Mouse (Mus musculus) testis, adult 2 months (tissue): ENCODE measurements around the gene Timeless. TPM values are rescaled to one million over a fixed set of nuclear protein-coding genes. Genes with fewer than 3 reads are reported as not detected.

ENCODE experiments used
- H3K27ac ChIP-seq: fragments of 200-500 bp; 2 replicates; pipeline ENCODE4 v1.5.1; 2012; ENCODE audit warnings: low read depth, low read length; ENCODE audit not compliant: control insufficient read depth, insufficient read depth
- H3K27me3 ChIP-seq: fragments of 200-500 bp; 2 replicates; pipeline ENCODE4 v1.6.1; 2012; ENCODE audit warnings: mild to moderate bottlenecking, low read length, moderate library complexity; ENCODE audit not compliant: control insufficient read depth, insufficient read depth
- H3K36me3 ChIP-seq: fragments of 200-500 bp; 2 replicates; pipeline ENCODE4 v1.6.1; 2012; ENCODE audit warnings: mild to moderate bottlenecking, low read length; ENCODE audit not compliant: control insufficient read depth, insufficient read depth
- H3K4me1 ChIP-seq: fragments of 200-500 bp; 2 replicates; pipeline ENCODE4 v1.6.1; 2012; ENCODE audit warnings: low read length; ENCODE audit not compliant: control insufficient read depth, insufficient read depth
- H3K4me3 ChIP-seq: fragments of 200-500 bp; 2 replicates; pipeline ENCODE4 v1.5.1; 2012; ENCODE audit warnings: low read depth, mild to moderate bottlenecking, low read length, moderate library complexity, mixed read lengths; ENCODE audit not compliant: control insufficient read depth
- CTCF ChIP-seq: fragments of 200-500 bp; IDR thresholded peaks from 2 replicates; pipeline ENCODE4 v1.5.1; 2012; ENCODE audit warnings: low read depth, mild to moderate bottlenecking, inconsistent platforms, low read length, moderate library complexity; ENCODE audit not compliant: control insufficient read depth, insufficient read depth, insufficient replicate concordance
- POLR2A ChIP-seq: fragments of 200-500 bp; IDR thresholded peaks from 2 replicates; pipeline ENCODE4 v1.6.1; 2012; ENCODE audit warnings: low read depth, mild to moderate bottlenecking, inconsistent platforms, low read length, moderate library complexity; ENCODE audit not compliant: control insufficient read depth
- polyA plus RNA-seq: library from polyadenylated mRNA; depleted of rRNA; stranded (reverse); fragments of >200 nt; gene quantifications from 2 replicates; pipeline ENCODE4 v1.2.3, GENCODE M21; 2012; rRNA removed

Timeless gene
- polyA plus RNA-seq, 1 experiment, result 4.4 TPM

- Histone ChIP-seq H3K4me3 (no peak overlapping the region), H3K27ac (no peak overlapping the region), H3K36me3 (no peaks in the 10 kb centered on the region), H3K4me1 (peaks cover 5% of the 10 kb centered on the region), H3K27me3 (no peaks in the 10 kb centered on the region)
- TF ChIP-seq CTCF (no peak), POLR2A (no peak)
Observed at GRCm38 (mm10) chr10:128297221-128297620, 65.4 kb downstream of the Timeless start.

GRCm38 (mm10) chr10:128297622-128298021, 65.8 kb downstream of the Timeless start:
- Histone ChIP-seq H3K27ac (no peak overlapping the region), H3K27me3 (no peaks in the 10 kb centered on the region), H3K4me1 (peaks cover 7% of the 10 kb centered on the region), H3K36me3 (no peaks in the 10 kb centered on the region), H3K4me3 (no peak overlapping the region)
- no peak for TF ChIP-seq CTCF
- no peak for TF ChIP-seq POLR2A

GRCm38 (mm10) chr10:128298243-128298642, 66.4 kb downstream of the Timeless start:
- no peak for TF ChIP-seq POLR2A
- TF ChIP-seq CTCF, result no peak
- H3K4me3 ChIP-seq, result no peak overlapping the region

GRCm38 (mm10) chr10:128298702-128299171, 66.9 kb downstream of the Timeless start, which contains the start of gene Il23a:
Gene Il23a, minus strand, starts transcription at chr10:128298752.
- Histone ChIP-seq H3K4me3 (no peak within 1 kb of the TSS), H3K27me3 (no peaks in the 10 kb centered on the region), H3K27ac (no peak within 1 kb of the TSS), H3K36me3 (no peaks in the 10 kb centered on the region), H3K4me1 (peaks cover 8% of the 10 kb centered on the region)
- TF ChIP-seq POLR2A (no peak), CTCF (no peak)

More at GRCm38 (mm10) chr10:128298243-128298642, 66.4 kb downstream of the Timeless start:
- Histone ChIP-seq H3K27ac (no peak overlapping the region), H3K36me3 (no peaks in the 10 kb centered on the region), H3K4me1 (peaks cover 7% of the 10 kb centered on the region), H3K27me3 (no peaks in the 10 kb centered on the region)

- Histone ChIP-seq H3K36me3 (no peaks in the 10 kb centered on the region), H3K27ac (peak overlapping the region; percentile 83), H3K4me3 (peak overlapping the region; percentile 96), H3K27me3 (no peaks in the 10 kb centered on the region), H3K4me1 (peaks cover 14% of the 10 kb centered on the region)
- TF ChIP-seq CTCF (no peak), POLR2A (no peak)
Observed at GRCm38 (mm10) chr10:128302357-128302756, 70.5 kb downstream of the Timeless start.

Other genes with a start within 250 kb of the Timeless start
- not detected in 2 replicates for gene Hsd17b6, start 224.5 kb upstream of the Timeless start, polyA plus RNA-seq
- 2.9 and 3.4 TPM in 2 replicates for gene Prim1, start 216.9 kb upstream of the Timeless start, polyA plus RNA-seq
- gene Naca, start 196.5 kb upstream of the Timeless start, polyA plus RNA-seq, result 229 and 234 TPM in 2 replicates
- 41.6 and 42.7 TPM in 2 replicates for gene Ptges3, start 173.1 kb upstream of the Timeless start, polyA plus RNA-seq
- 805 and 830 TPM in 2 replicates for gene Atp5b, start 148.8 kb upstream of the Timeless start, polyA plus RNA-seq
- gene Baz2a, start 140.5 kb upstream of the Timeless start, polyA plus RNA-seq, result 90.5 and 100 TPM in 2 replicates
- gene Rbms2, start 51.8 kb upstream of the Timeless start, polyA plus RNA-seq, result 17.3 and 19.4 TPM in 2 replicates
- 3.7 and 5.3 TPM in 2 replicates for gene Gls2, start 37.6 kb upstream of the Timeless start, polyA plus RNA-seq
- 3.1 and 3.4 TPM in 2 replicates for gene Spryd4, start 20.3 kb upstream of the Timeless start, polyA plus RNA-seq
- not detected in 2 replicates for gene Mip, start 6.2 kb upstream of the Timeless start, polyA plus RNA-seq
- 0.05 TPM in 1 of 2 replicates, not detected in the other for gene Apon, start 22.0 kb downstream of the Timeless start, polyA plus RNA-seq
- gene Apof, start 36.6 kb downstream of the Timeless start, polyA plus RNA-seq, result 0.44 and 0.60 TPM in 2 replicates
- gene Stat2, start 38.5 kb downstream of the Timeless start, polyA plus RNA-seq, result 6.0 and 6.6 TPM in 2 replicates
- gene Il23a, start 66.7 kb downstream of the Timeless start, polyA plus RNA-seq, result 0.06 and 0.36 TPM in 2 replicates
- 21.1 and 24.6 TPM in 2 replicates for gene Pan2, start 71.3 kb downstream of the Timeless start, polyA plus RNA-seq
- gene Cnpy2, start 90.4 kb downstream of the Timeless start, polyA plus RNA-seq, result 7.4 and 9.2 TPM in 2 replicates
- gene Cs, start 105.7 kb downstream of the Timeless start, polyA plus RNA-seq, result 58.8 and 59.4 TPM in 2 replicates
- 21.2 TPM in 2 replicates for gene Coq10a, start 136.9 kb downstream of the Timeless start, polyA plus RNA-seq
- 6.8 and 7.0 TPM in 2 replicates for gene Ankrd52, start 145.1 kb downstream of the Timeless start, polyA plus RNA-seq
- 0.14 and 0.18 TPM in 2 replicates for gene Slc39a5, start 169.2 kb downstream of the Timeless start, polyA plus RNA-seq
- gene Nabp2, start 179.4 kb downstream of the Timeless start, polyA plus RNA-seq, result 22.5 and 27.7 TPM in 2 replicates
- 82.6 and 84.1 TPM in 2 replicates for gene Rnf41, start 179.6 kb downstream of the Timeless start, polyA plus RNA-seq
- 138 and 141 TPM in 2 replicates for gene Smarcc2, start 227.2 kb downstream of the Timeless start, polyA plus RNA-seq